Mouse (Mus musculus): ENCODE data around the gene Txk.

The Txk gene

DNA sequence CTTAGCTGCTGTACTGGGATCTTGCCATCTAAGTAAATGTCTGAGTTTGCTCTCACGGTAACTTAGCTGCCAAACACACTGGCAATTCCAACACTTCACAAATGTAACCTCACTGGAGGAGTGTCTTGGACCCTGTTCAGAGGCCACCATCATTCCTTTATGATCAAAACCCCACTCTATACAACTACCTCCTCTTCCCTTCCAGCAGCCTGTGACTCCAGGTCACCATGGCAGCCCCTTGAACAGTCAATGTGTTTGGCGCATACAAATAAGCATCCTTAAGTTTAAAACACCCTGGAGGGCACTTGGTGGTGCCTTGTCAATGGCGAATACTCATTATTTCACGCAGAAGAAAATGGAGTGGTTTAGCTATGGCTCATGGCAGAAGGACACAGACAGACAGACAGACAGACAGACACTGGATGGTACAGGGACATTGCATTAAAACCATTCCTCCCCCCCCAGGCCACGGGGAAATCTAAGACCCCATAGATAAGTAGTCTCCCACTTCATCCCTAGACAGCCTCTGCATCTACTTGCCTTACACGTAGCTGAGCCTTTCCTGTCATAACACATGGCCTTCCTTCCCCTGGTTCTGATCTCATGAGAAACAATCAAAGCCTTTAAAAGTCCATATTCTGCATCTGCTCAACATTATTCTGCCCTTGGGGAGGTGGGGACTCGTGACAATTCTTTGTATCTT lies 1.4 kb downstream of the Txk start:
- no peak for DNase-seq (ENCODE audit: low read depth, low spot score)

DNA sequence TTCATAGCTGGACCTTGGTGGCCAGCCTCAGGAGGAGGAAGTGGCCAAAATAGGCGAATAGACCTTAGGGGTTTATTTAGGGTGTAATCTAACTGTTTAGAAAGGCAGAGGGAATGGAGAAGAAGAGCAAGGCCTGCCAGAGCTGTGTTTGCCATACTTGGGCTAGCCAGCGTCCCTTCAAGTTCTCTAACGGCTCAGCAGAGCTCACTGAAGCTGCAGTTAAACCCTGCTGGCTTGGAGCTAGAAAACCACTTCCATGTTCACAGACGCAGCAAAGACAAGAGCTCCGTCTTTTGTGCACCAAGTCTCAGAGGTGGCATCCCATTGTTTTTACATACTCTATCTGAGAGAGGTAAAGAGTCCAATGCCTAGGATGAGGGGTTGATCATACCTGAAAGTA lies 2.4 kb downstream of the Txk start:
- DNase-seq (ENCODE audit: low read depth, low spot score): no peak

DNA sequence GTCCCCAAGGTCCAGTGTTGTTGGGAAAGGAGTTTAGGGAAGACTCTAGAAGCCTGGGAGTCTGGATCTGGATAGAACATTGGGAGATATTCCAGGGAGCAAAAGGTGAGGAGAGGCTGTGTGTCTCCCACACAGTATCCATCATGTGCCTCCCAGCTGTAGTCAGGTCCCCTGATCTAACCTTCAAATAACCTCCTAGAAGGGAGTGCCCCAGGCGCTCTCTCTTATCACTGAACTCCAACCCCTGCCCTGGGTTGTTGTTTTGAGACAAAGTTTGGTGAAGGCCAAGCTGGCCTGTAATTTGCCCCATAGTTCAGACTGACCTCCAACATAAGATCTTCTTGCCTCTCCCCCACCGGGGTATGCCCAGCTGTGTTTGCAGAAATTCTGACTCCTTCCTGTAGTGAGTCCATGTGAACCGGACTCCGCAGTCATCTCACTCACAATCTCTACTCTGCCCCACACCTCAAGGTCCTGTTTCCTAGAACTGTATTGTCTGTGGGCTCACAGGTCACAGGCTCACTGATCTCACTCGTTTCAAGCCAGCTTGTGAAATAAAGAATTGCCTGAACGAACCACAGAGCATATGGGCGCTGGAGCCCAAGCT lies 3.8 kb downstream of the Txk start:
- DNase-seq (ENCODE audit: low read depth, low spot score): no peak

- no peak for DNase-seq (ENCODE audit: low read depth, low spot score)
These were observed 5.2 kb downstream of the Txk start for GRCm38 (mm10) chr5:72747384-72747783.

DNA sequence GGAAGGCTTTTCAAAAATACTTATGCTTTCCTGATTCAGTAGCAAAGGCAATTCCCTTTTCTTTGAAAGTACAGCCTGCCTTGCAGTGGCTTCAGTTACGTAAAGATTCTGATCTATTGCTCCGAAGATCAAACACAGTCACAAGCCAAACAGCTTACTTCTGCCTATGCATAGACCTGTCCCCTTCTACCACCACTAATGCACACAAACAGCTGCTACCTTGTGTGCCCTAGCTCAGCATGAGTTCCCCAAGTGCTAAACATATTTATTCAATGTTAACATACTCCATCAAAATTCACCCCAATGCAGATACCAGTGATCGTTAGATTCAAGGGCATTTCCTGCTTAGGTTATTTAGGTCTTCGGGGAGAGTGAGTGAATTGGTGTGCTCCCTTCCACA lies 6.1 kb downstream of the Txk start:
- no peak for DNase-seq (ENCODE audit: low read depth, low spot score)

- DNase-seq (ENCODE audit: low read depth, low spot score): no peak
These were observed 9.5 kb downstream of the Txk start for GRCm38 (mm10) chr5:72743103-72743502.

- DNase-seq (ENCODE audit: low read depth, low spot score): no peak
These were observed 15.7 kb downstream of the Txk start for GRCm38 (mm10) chr5:72736868-72737267.

DNA sequence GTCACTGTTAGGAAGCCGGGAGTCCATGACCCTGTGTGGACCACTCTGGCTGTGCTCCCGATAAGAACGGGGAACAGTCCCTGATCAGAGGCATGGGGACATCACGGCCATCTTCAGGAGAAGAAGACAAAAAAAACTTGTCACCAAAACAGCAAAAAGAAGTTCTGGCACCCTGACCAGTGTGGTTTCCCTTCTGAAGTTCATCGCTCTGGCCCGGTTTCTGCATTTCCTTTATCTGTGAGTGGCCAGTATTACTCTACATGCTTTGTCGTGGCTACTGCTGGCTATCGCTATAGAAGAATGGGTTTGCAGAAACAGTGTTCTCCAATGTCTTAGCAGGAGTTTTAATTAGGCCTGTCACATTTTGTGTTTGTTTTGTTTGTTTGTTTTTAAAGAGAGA lies 16.1 kb downstream of the Txk start:
- DNase-seq (ENCODE audit: low read depth, low spot score): no peak

GRCm38 (mm10) chr5:72735763-72736162 lies 16.8 kb downstream of the Txk start:
- no peak for DNase-seq (ENCODE audit: low read depth, low spot score)

DNA sequence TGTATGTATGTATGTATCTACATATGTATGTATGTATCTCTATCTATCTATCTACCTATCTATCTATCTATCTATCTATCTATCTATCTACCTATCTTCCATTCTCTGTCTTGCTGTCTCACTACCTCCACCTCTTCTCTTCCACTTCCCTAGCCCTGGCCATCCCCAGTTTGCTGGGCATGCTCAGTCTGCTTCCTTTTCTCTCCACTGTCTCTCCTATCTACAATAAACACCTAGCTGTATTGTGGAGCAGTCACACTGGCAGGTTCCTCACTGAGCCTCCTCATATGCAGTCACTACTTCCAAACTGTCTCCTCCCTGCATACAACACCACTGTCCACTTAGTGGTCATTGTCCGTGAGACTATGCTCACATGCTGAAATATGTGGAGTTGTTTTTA lies 19.7 kb downstream of the Txk start:
- DNase-seq (ENCODE audit: low read depth, low spot score): no peak

GRCm38 (mm10) chr5:72725404-72725803 lies 27.2 kb downstream of the Txk start:
- no peak for DNase-seq (ENCODE audit: low read depth, low spot score)

- DNase-seq (ENCODE audit: low read depth, low spot score): no peak
These were observed 29.1 kb downstream of the Txk start for GRCm38 (mm10) chr5:72723429-72723828.

GRCm38 (mm10) chr5:72720587-72720986 lies 32.0 kb downstream of the Txk start:
- DNase-seq (ENCODE audit: low read depth, low spot score): no peak

- DNase-seq (ENCODE audit: low read depth, low spot score): peak; percentile 70
These were observed 41.9 kb downstream of the Txk start for GRCm38 (mm10) chr5:72710572-72711278.

DNA sequence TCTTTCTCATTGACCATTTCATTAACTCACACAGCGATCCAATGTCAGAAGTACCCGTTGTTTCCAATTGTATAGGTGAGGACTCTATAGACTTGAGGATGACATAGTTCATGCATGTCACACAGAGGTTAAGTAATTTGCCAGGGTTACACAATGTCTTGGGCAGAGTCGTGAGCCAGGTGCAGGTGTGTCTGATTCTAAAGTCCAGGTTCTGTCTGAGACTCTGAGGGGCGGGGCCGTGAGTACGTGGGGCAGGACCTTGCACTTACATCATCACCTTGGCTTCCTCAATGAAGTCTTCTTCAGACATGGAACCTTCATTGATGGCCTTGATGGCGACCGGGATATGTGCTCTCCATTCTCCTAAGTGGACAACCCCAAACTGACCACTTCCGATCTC lies 42.6 kb downstream of the Txk start:
- DNase-seq (ENCODE audit: low read depth, low spot score): no peak

DNA sequence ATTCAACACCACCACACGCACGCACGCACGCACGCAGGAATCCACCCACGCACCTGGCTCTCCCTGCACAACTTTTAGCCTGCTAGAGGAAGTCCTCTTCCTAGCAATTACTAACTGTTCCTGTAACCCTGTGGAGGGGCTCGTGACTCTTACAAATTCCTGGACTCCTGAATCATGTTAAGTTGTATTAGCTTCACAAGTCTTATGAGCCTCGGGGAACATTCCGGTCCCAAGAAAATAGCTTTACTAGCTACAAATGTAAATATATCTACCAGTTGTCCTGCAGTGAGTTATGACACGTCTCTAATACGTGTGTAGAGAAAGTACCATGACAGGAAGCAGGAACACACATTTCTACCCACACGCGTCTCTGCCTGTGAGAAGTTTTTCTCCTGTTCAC lies 43.1 kb downstream of the Txk start:
- no peak for DNase-seq (ENCODE audit: low read depth, low spot score)

DNA sequence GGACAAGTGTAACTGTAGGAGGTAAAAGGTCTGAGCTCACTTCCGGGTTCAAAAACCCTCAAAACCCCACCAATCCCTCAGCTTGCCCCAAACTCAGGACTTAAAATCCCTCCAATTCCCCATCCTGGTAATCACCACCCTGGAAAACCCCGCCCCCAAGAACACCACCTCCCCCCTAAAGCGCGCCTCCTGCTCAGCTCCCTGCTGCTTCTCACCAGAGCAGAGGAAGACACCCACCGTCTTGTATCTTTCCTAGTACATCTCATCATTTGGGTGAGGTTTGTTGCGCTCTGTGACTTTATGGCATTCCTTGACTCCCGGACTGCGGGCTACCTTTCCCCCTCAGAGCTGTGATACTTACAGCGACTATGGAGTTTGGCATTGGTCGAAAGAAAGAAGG lies 45.9 kb downstream of the Txk start:
- no peak for DNase-seq (ENCODE audit: low read depth, low spot score)

GRCm38 (mm10) chr5:72706095-72706494 lies 46.5 kb downstream of the Txk start:
- no peak for DNase-seq (ENCODE audit: low read depth, low spot score)

- peak; percentile 51 for DNase-seq (ENCODE audit: low read depth, low spot score)
These were observed 50.4 kb downstream of the Txk start for GRCm38 (mm10) chr5:72702202-72702601.

DNA sequence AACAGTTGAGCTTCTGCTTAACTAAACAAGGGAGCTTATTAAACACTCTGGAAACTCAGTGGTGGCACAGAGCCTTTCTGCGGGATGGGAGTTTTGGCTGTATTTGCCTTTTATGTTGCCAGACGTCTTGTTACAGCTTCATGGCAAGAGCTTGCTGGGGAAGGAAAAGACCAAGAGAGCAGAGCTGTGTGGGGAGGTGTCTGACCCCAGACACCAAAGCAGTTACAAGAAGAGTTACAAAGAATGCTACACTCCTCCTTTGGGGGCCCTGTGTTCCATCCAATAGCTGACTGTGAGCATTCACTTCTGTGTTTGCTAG lies 53.1 kb downstream of the Txk start:
- no peak for DNase-seq (ENCODE audit: low read depth, low spot score)

GRCm38 (mm10) chr5:72698818-72699499 lies 53.6 kb downstream of the Txk start:
- no peak for DNase-seq (ENCODE audit: low read depth, low spot score)

DNA sequence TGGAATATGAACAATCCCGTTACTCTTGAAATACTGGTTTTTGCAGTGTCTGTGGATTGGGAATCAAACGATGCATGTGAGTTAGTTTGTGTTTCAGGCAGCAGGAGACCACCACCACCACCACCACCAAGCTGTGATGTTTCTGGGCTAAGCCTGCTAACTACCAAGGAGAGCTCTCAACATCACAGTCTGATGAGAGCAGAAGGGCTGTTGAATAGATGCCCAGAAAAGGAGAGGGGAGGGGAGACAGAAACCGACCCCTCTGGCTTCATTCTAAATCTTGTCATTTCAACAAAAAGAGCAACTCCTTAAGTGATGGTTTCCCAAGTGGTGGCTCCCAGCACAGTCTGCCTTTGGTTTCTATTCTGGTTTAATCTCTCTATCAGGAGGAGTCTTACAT lies 54.2 kb downstream of the Txk start:
- no peak for DNase-seq (ENCODE audit: low read depth, low spot score)

- no peak for DNase-seq (ENCODE audit: low read depth, low spot score)
These were observed 56.1 kb downstream of the Txk start for GRCm38 (mm10) chr5:72696491-72696890.

Data from forelimb bud, embryonic 11.5 days (tissue).